Mouse (Mus musculus): ENCODE data around the gene Tspan4. TPM values are rescaled to one million over a fixed set of nuclear protein-coding genes. Genes with fewer than 3 reads are reported as not detected.

Tspan4 gene
- polyA plus RNA-seq, 1 experiment, result 15.5 TPM

DNA sequence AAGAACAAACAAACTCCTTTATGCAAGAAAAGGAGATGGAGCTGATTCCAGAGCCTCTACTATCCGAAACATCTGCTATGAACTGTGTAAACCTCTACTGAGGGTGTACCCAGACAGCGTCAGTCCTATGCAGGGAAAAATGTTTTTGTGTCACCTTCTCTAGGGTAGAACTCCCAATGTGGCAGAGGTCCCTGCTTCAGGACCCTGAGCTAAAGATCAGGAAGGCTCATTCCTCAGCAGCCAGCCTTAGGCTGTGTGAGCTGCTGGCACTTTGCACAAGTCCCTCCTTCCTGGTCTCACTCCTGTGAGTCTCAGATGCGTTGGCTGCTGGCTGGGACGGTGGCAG lies 50.5 kb downstream of the Tspan4 start:
- peaks cover 2% of the 10 kb centered on the region; the same call in 1 of the 2 replicates for H3K36me3 ChIP-seq (ENCODE audit: control insufficient read depth, insufficient read depth, low read length)
- no peak overlapping the region for H3K27ac ChIP-seq (ENCODE audit: control insufficient read depth, insufficient read depth, low read depth, low read length)
- no peak overlapping the region for H3K4me3 ChIP-seq (ENCODE audit: control insufficient read depth, low read depth, low read length)
- TF ChIP-seq POLR2A (IDR thresholded peaks at IDR 0.05; ENCODE audit: control insufficient read depth, low read depth, low read length) (no peak), CTCF (IDR thresholded peaks at IDR 0.05; ENCODE audit: control insufficient read depth, insufficient read depth, insufficient replicate concordance, low read depth, low read length) (no peak)
- H3K27me3 ChIP-seq (ENCODE audit: control insufficient read depth, insufficient read depth, low read length), result no peaks in the 10 kb centered on the region
- H3K4me1 ChIP-seq (ENCODE audit: control insufficient read depth, insufficient read depth, low read length), result no peaks in the 10 kb centered on the region

GRCm38 (mm10) chr7:141535570-141535969 lies 60.5 kb downstream of the Tspan4 start:
- Histone ChIP-seq H3K27me3 (ENCODE audit: control insufficient read depth, insufficient read depth, low read length) (no peaks in the 10 kb centered on the region), H3K36me3 (ENCODE audit: control insufficient read depth, insufficient read depth, low read length) (no peaks in the 10 kb centered on the region), H3K4me3 (ENCODE audit: control insufficient read depth, low read depth, low read length) (no peak overlapping the region), H3K27ac (ENCODE audit: control insufficient read depth, insufficient read depth, low read depth, low read length) (no peak overlapping the region), H3K4me1 (ENCODE audit: control insufficient read depth, insufficient read depth, low read length) (peaks cover 8% of the 10 kb centered on the region)
- TF ChIP-seq POLR2A (IDR thresholded peaks at IDR 0.05; ENCODE audit: control insufficient read depth, low read depth, low read length), result no peak
- no peak for TF ChIP-seq CTCF (IDR thresholded peaks at IDR 0.05; ENCODE audit: control insufficient read depth, insufficient read depth, insufficient replicate concordance, low read depth, low read length)

- Histone ChIP-seq H3K4me3 (ENCODE audit: control insufficient read depth, low read depth, low read length) (peak overlapping the region; percentile 97), H3K4me1 (ENCODE audit: control insufficient read depth, insufficient read depth, low read length) (peaks cover 11% of the 10 kb centered on the region), H3K36me3 (ENCODE audit: control insufficient read depth, insufficient read depth, low read length) (no peaks in the 10 kb centered on the region), H3K27me3 (ENCODE audit: control insufficient read depth, insufficient read depth, low read length) (no peaks in the 10 kb centered on the region), H3K27ac (ENCODE audit: control insufficient read depth, insufficient read depth, low read depth, low read length) (peak overlapping the region; percentile 90)
- TF ChIP-seq POLR2A (IDR thresholded peaks at IDR 0.05; ENCODE audit: control insufficient read depth, low read depth, low read length), result no peak
- no peak for TF ChIP-seq CTCF (IDR thresholded peaks at IDR 0.05; ENCODE audit: control insufficient read depth, insufficient read depth, insufficient replicate concordance, low read depth, low read length)
These were observed 64.0 kb downstream of the Tspan4 start for GRCm38 (mm10) chr7:141538852-141539555.

- no peaks in the 10 kb centered on the region for H3K36me3 ChIP-seq (ENCODE audit: control insufficient read depth, insufficient read depth, low read length)
- 0 out of 2 replicates have a peak, but pooled peaks have one; percentile 18 for TF ChIP-seq CTCF (IDR thresholded peaks at IDR 0.05; ENCODE audit: control insufficient read depth, insufficient read depth, insufficient replicate concordance, low read depth, low read length)
- TF ChIP-seq POLR2A (IDR thresholded peaks at IDR 0.05; ENCODE audit: control insufficient read depth, low read depth, low read length), result peak; percentile 82
- peak within 1 kb of the TSS; percentile 97 for H3K4me3 ChIP-seq (ENCODE audit: control insufficient read depth, low read depth, low read length)
- H3K27me3 ChIP-seq (ENCODE audit: control insufficient read depth, insufficient read depth, low read length), result no peaks in the 10 kb centered on the region
- peak within 1 kb of the TSS; percentile 90 for H3K27ac ChIP-seq (ENCODE audit: control insufficient read depth, insufficient read depth, low read depth, low read length)
- peaks cover 11% of the 10 kb centered on the region for H3K4me1 ChIP-seq (ENCODE audit: control insufficient read depth, insufficient read depth, low read length)
These were observed 64.7 kb downstream of the Tspan4 start, which contains the start of gene Chid1 for GRCm38 (mm10) chr7:141539556-141540311. TSS of gene Chid1 (minus strand) at chr7:141539857.

GRCm38 (mm10) chr7:141540312-141541081 lies 65.5 kb downstream of the Tspan4 start:
- Histone ChIP-seq H3K27ac (ENCODE audit: control insufficient read depth, insufficient read depth, low read depth, low read length) (peak overlapping the region; percentile 90), H3K27me3 (ENCODE audit: control insufficient read depth, insufficient read depth, low read length) (no peaks in the 10 kb centered on the region), H3K4me3 (ENCODE audit: control insufficient read depth, low read depth, low read length) (peak overlapping the region; percentile 97), H3K36me3 (ENCODE audit: control insufficient read depth, insufficient read depth, low read length) (no peaks in the 10 kb centered on the region), H3K4me1 (ENCODE audit: control insufficient read depth, insufficient read depth, low read length) (peaks cover 11% of the 10 kb centered on the region)
- TF ChIP-seq CTCF (IDR thresholded peaks at IDR 0.05; ENCODE audit: control insufficient read depth, insufficient read depth, insufficient replicate concordance, low read depth, low read length) (no peak), POLR2A (IDR thresholded peaks at IDR 0.05; ENCODE audit: control insufficient read depth, low read depth, low read length) (no peak)

- no peak overlapping the region for H3K27ac ChIP-seq (ENCODE audit: control insufficient read depth, insufficient read depth, low read depth, low read length)
- H3K4me3 ChIP-seq (ENCODE audit: control insufficient read depth, low read depth, low read length), result no peak overlapping the region
- no peaks in the 10 kb centered on the region for H3K27me3 ChIP-seq (ENCODE audit: control insufficient read depth, insufficient read depth, low read length)
- TF ChIP-seq POLR2A (IDR thresholded peaks at IDR 0.05; ENCODE audit: control insufficient read depth, low read depth, low read length) (no peak), CTCF (IDR thresholded peaks at IDR 0.05; ENCODE audit: control insufficient read depth, insufficient read depth, insufficient replicate concordance, low read depth, low read length) (no peak)
- H3K4me1 ChIP-seq (ENCODE audit: control insufficient read depth, insufficient read depth, low read length), result peaks cover 11% of the 10 kb centered on the region
- H3K36me3 ChIP-seq (ENCODE audit: control insufficient read depth, insufficient read depth, low read length), result no peaks in the 10 kb centered on the region
These were observed 66.6 kb downstream of the Tspan4 start for GRCm38 (mm10) chr7:141541681-141542080.

- Histone ChIP-seq H3K4me1 (ENCODE audit: control insufficient read depth, insufficient read depth, low read length) (peaks cover 11% of the 10 kb centered on the region), H3K27ac (ENCODE audit: control insufficient read depth, insufficient read depth, low read depth, low read length) (no peak overlapping the region), H3K27me3 (ENCODE audit: control insufficient read depth, insufficient read depth, low read length) (no peaks in the 10 kb centered on the region), H3K36me3 (ENCODE audit: control insufficient read depth, insufficient read depth, low read length) (no peaks in the 10 kb centered on the region), H3K4me3 (ENCODE audit: control insufficient read depth, low read depth, low read length) (no peak overlapping the region)
- TF ChIP-seq POLR2A (IDR thresholded peaks at IDR 0.05; ENCODE audit: control insufficient read depth, low read depth, low read length) (no peak; the same call in 1 of the 2 replicates), CTCF (IDR thresholded peaks at IDR 0.05; ENCODE audit: control insufficient read depth, insufficient read depth, insufficient replicate concordance, low read depth, low read length) (no peak)
These were observed 67.5 kb downstream of the Tspan4 start for GRCm38 (mm10) chr7:141542588-141542987.

Other genes with a start within 250 kb of the Tspan4 start
- gene Phrf1, start 246.5 kb upstream of the Tspan4 start, polyA plus RNA-seq (2012; rRNA removed), result 17.6 and 19.0 TPM in 2 replicates
- 2.3 and 2.4 TPM in 2 replicates for gene Irf7, start 208.8 kb upstream of the Tspan4 start, polyA plus RNA-seq (2012; rRNA removed)
- gene Cdhr5, start 198.5 kb upstream of the Tspan4 start, polyA plus RNA-seq (2012; rRNA removed), result 0.76 and 0.91 TPM in 2 replicates
- gene Sct, start 196.1 kb upstream of the Tspan4 start, polyA plus RNA-seq (2012; rRNA removed), result 6.4 and 8.6 TPM in 2 replicates
- 11.5 and 13.0 TPM in 2 replicates for gene Drd4, start 183.2 kb upstream of the Tspan4 start, polyA plus RNA-seq (2012; rRNA removed)
- 8.3 and 9.1 TPM in 2 replicates for gene Deaf1, start 147.6 kb upstream of the Tspan4 start, polyA plus RNA-seq (2012; rRNA removed)
- 42.3 and 44.2 TPM in 2 replicates for gene Tmem80, start 147.5 kb upstream of the Tspan4 start, polyA plus RNA-seq (2012; rRNA removed)
- gene Eps8l2, start 136.4 kb upstream of the Tspan4 start, polyA plus RNA-seq (2012; rRNA removed), result 4.7 and 5.3 TPM in 2 replicates
- gene Taldo1, start 83.0 kb upstream of the Tspan4 start, polyA plus RNA-seq (2012; rRNA removed), result 26.0 and 30.2 TPM in 2 replicates
- 23.3 and 24.4 TPM in 2 replicates for gene Gatd1, start 61.1 kb upstream of the Tspan4 start, polyA plus RNA-seq (2012; rRNA removed)
- 0.48 and 0.63 TPM in 2 replicates for gene Cend1, start 45.7 kb upstream of the Tspan4 start, polyA plus RNA-seq (2012; rRNA removed)
- 7.2 and 10.9 TPM in 2 replicates for gene Slc25a22, start 37.3 kb upstream of the Tspan4 start, polyA plus RNA-seq (2012; rRNA removed)
- gene Pidd1, start 31.2 kb upstream of the Tspan4 start, polyA plus RNA-seq (2012; rRNA removed), result 5.5 and 5.6 TPM in 2 replicates
- 226 and 309 TPM in 2 replicates for gene Rplp2, start 27.9 kb upstream of the Tspan4 start, polyA plus RNA-seq (2012; rRNA removed)
- gene Pnpla2, start 20.0 kb upstream of the Tspan4 start, polyA plus RNA-seq (2012; rRNA removed), result 379 and 436 TPM in 2 replicates
- 2.1 and 2.4 TPM in 2 replicates for gene Cracr2b, start 14.1 kb upstream of the Tspan4 start, polyA plus RNA-seq (2012; rRNA removed)
- 102 and 104 TPM in 2 replicates for gene Cd151, start 7.8 kb upstream of the Tspan4 start, polyA plus RNA-seq (2012; rRNA removed)
- 20.8 and 21.1 TPM in 2 replicates for gene Polr2l, start 108 bp upstream of the Tspan4 start, polyA plus RNA-seq (2012; rRNA removed)
- 81.0 and 89.4 TPM in 2 replicates for gene Chid1, start 64.6 kb downstream of the Tspan4 start, polyA plus RNA-seq (2012; rRNA removed)
- gene Ap2a2, start 86.9 kb downstream of the Tspan4 start, polyA plus RNA-seq (2012; rRNA removed), result 25.4 and 26.8 TPM in 2 replicates
- 1.6 and 1.8 TPM in 2 replicates for gene Muc6, start 180.1 kb downstream of the Tspan4 start, polyA plus RNA-seq (2012; rRNA removed)
- 1.3 and 1.8 TPM in 2 replicates for gene Muc2, start 215.1 kb downstream of the Tspan4 start, polyA plus RNA-seq (2012; rRNA removed)

All from testis, adult 2 months (tissue).